Mouse (Mus musculus): Measurements from ENCODE around the gene Mindy1. TPM values are rescaled to one million over a fixed set of nuclear protein-coding genes. Genes with fewer than 3 reads are reported as not detected.

Mindy1 gene
- polyA plus RNA-seq (2016; fragmentation: Nextera tagmentation; extraction: Ambion mirVana): 25.8 and 33.0 TPM in 2 replicates

- Histone ChIP-seq H3K27ac (peak within 1 kb of the TSS; percentile 95), H3K4me3 (peak within 1 kb of the TSS; percentile 80), H3K36me3 (peaks cover 9% of the 10 kb centered on the region; the same call in 1 of the 2 replicates), H3K9me3 (replicated peaks) (no peaks in the 10 kb centered on the region), H3K27me3 (ENCODE audit: low read depth, poor library complexity, severe bottlenecking) (no peaks in the 10 kb centered on the region), H3K4me1 (peaks cover 26% of the 10 kb centered on the region)
- under 1% methylated on average over 53 of the region's 53 CpGs for WGBS
- DNase-seq (ENCODE audit: low spot score): peak; percentile 97
These were observed at the start of gene Mindy1, which contains the start of gene Prune1 for GRCm38 (mm10) chr3:95281216-95282126. TSS of gene Mindy1 (plus strand) at chr3:95281345. TSS of gene Prune1 (minus strand) at chr3:95282076.

- H3K27ac ChIP-seq: no peak overlapping the region
- 88% methylated on average over 7 of the region's 7 CpGs for WGBS
- peaks cover 44% of the 10 kb centered on the region for H3K4me1 ChIP-seq
- peaks cover 72% of the 10 kb centered on the region for H3K36me3 ChIP-seq
- no peak for DNase-seq (ENCODE audit: low spot score)
- no peaks in the 10 kb centered on the region for H3K27me3 ChIP-seq (ENCODE audit: low read depth, poor library complexity, severe bottlenecking)
- H3K4me3 ChIP-seq: no peak overlapping the region
- H3K9me3 ChIP-seq (replicated peaks): no peaks in the 10 kb centered on the region
These were observed 48.4 kb upstream of the Mindy1 start for GRCm38 (mm10) chr3:95232771-95233170.

- Histone ChIP-seq H3K4me3 (no peak overlapping the region), H3K27ac (no peak overlapping the region), H3K9me3 (replicated peaks) (no peaks in the 10 kb centered on the region), H3K36me3 (peaks cover 79% of the 10 kb centered on the region), H3K4me1 (peaks cover 42% of the 10 kb centered on the region), H3K27me3 (ENCODE audit: low read depth, poor library complexity, severe bottlenecking) (no peaks in the 10 kb centered on the region)
- 91% methylated on average over 16 of the region's 16 CpGs for WGBS
- no peak for DNase-seq (ENCODE audit: low spot score)
These were observed 47.7 kb upstream of the Mindy1 start for GRCm38 (mm10) chr3:95233303-95233980.

- Histone ChIP-seq H3K27me3 (ENCODE audit: low read depth, poor library complexity, severe bottlenecking) (no peaks in the 10 kb centered on the region), H3K4me3 (no peak overlapping the region), H3K9me3 (replicated peaks) (no peaks in the 10 kb centered on the region), H3K4me1 (peaks cover 28% of the 10 kb centered on the region), H3K27ac (peak overlapping the region; percentile 50), H3K36me3 (peaks cover 84% of the 10 kb centered on the region)
- WGBS: 77% methylated on average over 23 of the region's 23 CpGs
- no peak for DNase-seq (ENCODE audit: low spot score)
These were observed 45.5 kb upstream of the Mindy1 start for GRCm38 (mm10) chr3:95235386-95236301.

- 94% methylated on average over 8 of the region's 8 CpGs for WGBS
- H3K9me3 ChIP-seq (replicated peaks): no peaks in the 10 kb centered on the region
- no peak overlapping the region for H3K4me3 ChIP-seq
- no peak for DNase-seq (ENCODE audit: low spot score)
- H3K36me3 ChIP-seq: peaks cover 64% of the 10 kb centered on the region
- H3K27me3 ChIP-seq (ENCODE audit: low read depth, poor library complexity, severe bottlenecking): no peaks in the 10 kb centered on the region
- H3K27ac ChIP-seq: no peak overlapping the region
- H3K4me1 ChIP-seq: peaks cover 31% of the 10 kb centered on the region
These were observed 43.5 kb upstream of the Mindy1 start for GRCm38 (mm10) chr3:95237541-95238099.

- peaks cover 31% of the 10 kb centered on the region for H3K4me1 ChIP-seq
- DNase-seq (ENCODE audit: low spot score): no peak
- 87% methylated on average over 6 of the region's 6 CpGs for WGBS
- H3K9me3 ChIP-seq (replicated peaks): no peaks in the 10 kb centered on the region
- H3K27me3 ChIP-seq (ENCODE audit: low read depth, poor library complexity, severe bottlenecking): no peaks in the 10 kb centered on the region
- H3K36me3 ChIP-seq: peaks cover 50% of the 10 kb centered on the region
- H3K27ac ChIP-seq: no peak overlapping the region
- no peak overlapping the region for H3K4me3 ChIP-seq
These were observed 42.1 kb upstream of the Mindy1 start for GRCm38 (mm10) chr3:95239022-95239421.

GRCm38 (mm10) chr3:95239971-95240370, 41.2 kb upstream of the Mindy1 start:
- H3K36me3 ChIP-seq: peaks cover 41% of the 10 kb centered on the region
- WGBS: 88% methylated on average over 12 of the region's 12 CpGs

GRCm38 (mm10) chr3:95240900-95241299, 40.2 kb upstream of the Mindy1 start:
- peak overlapping the region; percentile 36 for H3K4me3 ChIP-seq
- H3K36me3 ChIP-seq: peaks cover 37% of the 10 kb centered on the region
- no peaks in the 10 kb centered on the region for H3K9me3 ChIP-seq (replicated peaks)
- DNase-seq (ENCODE audit: low spot score): peak; percentile 47
- 23% methylated on average over 17 of the region's 17 CpGs for WGBS
- peaks cover 19% of the 10 kb centered on the region for H3K4me1 ChIP-seq
- H3K27ac ChIP-seq: peak overlapping the region; percentile 67
- no peaks in the 10 kb centered on the region for H3K27me3 ChIP-seq (ENCODE audit: low read depth, poor library complexity, severe bottlenecking)

More at GRCm38 (mm10) chr3:95239971-95240370, 41.2 kb upstream of the Mindy1 start:
- Histone ChIP-seq H3K4me3 (peak overlapping the region; percentile 15; the same call in 1 of the 2 replicates), H3K4me1 (peaks cover 28% of the 10 kb centered on the region), H3K27ac (no peak overlapping the region), H3K27me3 (ENCODE audit: low read depth, poor library complexity, severe bottlenecking) (no peaks in the 10 kb centered on the region), H3K9me3 (replicated peaks) (no peaks in the 10 kb centered on the region)
- no peak for DNase-seq (ENCODE audit: low spot score)

- no peak for DNase-seq (ENCODE audit: low spot score)
These were observed 39.6 kb upstream of the Mindy1 start, which contains the start of gene Gm128 for GRCm38 (mm10) chr3:95241498-95241897. TSS of gene Gm128 (minus strand) at chr3:95241598.

GRCm38 (mm10) chr3:95243086-95243485, 38.1 kb upstream of the Mindy1 start:
- WGBS: 85% methylated on average over 2 of the region's 2 CpGs
- H3K4me3 ChIP-seq: no peak overlapping the region
- no peak overlapping the region for H3K27ac ChIP-seq
- no peaks in the 10 kb centered on the region for H3K27me3 ChIP-seq (ENCODE audit: low read depth, poor library complexity, severe bottlenecking)
- H3K36me3 ChIP-seq: peaks cover 20% of the 10 kb centered on the region
- no peaks in the 10 kb centered on the region for H3K9me3 ChIP-seq (replicated peaks)
- peaks cover 17% of the 10 kb centered on the region for H3K4me1 ChIP-seq
- DNase-seq (ENCODE audit: low spot score): no peak

More at GRCm38 (mm10) chr3:95241498-95241897, 39.6 kb upstream of the Mindy1 start, which contains the start of gene Gm128:
- Histone ChIP-seq H3K36me3 (peaks cover 31% of the 10 kb centered on the region), H3K4me3 (peak within 1 kb of the TSS; percentile 36), H3K27ac (peak within 1 kb of the TSS; percentile 67), H3K4me1 (peaks cover 17% of the 10 kb centered on the region), H3K27me3 (ENCODE audit: low read depth, poor library complexity, severe bottlenecking) (no peaks in the 10 kb centered on the region), H3K9me3 (replicated peaks) (no peaks in the 10 kb centered on the region)
- WGBS: 80% methylated on average over 7 of the region's 7 CpGs

GRCm38 (mm10) chr3:95246465-95247231, 34.5 kb upstream of the Mindy1 start:
- Histone ChIP-seq H3K27ac (no peak overlapping the region), H3K36me3 (peaks cover 11% of the 10 kb centered on the region), H3K27me3 (ENCODE audit: low read depth, poor library complexity, severe bottlenecking) (no peaks in the 10 kb centered on the region), H3K9me3 (replicated peaks) (no peaks in the 10 kb centered on the region), H3K4me3 (no peak overlapping the region), H3K4me1 (0 out of 2 replicates have a peak, but pooled peaks cover 6% of the 10 kb centered on the region)
- no peak for DNase-seq (ENCODE audit: low spot score)
- 85% methylated on average over 5 of the region's 5 CpGs for WGBS

Measured in limb, embryonic 10.5 days (tissue).